Mouse (Mus musculus): ENCODE measurements around the gene Adra1b. TPM values are rescaled to one million over a fixed set of nuclear protein-coding genes. Genes with fewer than 3 reads are reported as not detected.

Adra1b gene
- polyA plus RNA-seq, 1 experiment from 2014 or later: 3.1 TPM

- H3K4me2 ChIP-seq (ENCODE audit: low read length): no peak overlapping the region
- H3K4me1 ChIP-seq (ENCODE audit: control insufficient read depth, insufficient read depth, low read length): 0 out of 2 replicates have a peak, but pooled peaks cover 4% of the 10 kb centered on the region
- ATAC-seq (ENCODE audit: low FRiP score, low TSS enrichment): no peak
- H3K4me3 ChIP-seq (replicated peaks; ENCODE audit: low read depth, low read length): no peak overlapping the region
- 68% methylated on average over 6 of the region's 6 CpGs for WGBS
- DNase-seq: no peak
- no peak overlapping the region for H3K9ac ChIP-seq (replicated peaks; ENCODE audit: low read length)
- no peak overlapping the region for H3K27ac ChIP-seq (replicated peaks; ENCODE audit: low read depth, low read length)
- H3K9me3 ChIP-seq (ENCODE audit: control insufficient read depth, low read length): no peaks in the 10 kb centered on the region
- no peaks in the 10 kb centered on the region for H3K27me3 ChIP-seq (ENCODE audit: control insufficient read depth, insufficient read depth, low read length)
- H3K36me3 ChIP-seq (ENCODE audit: control insufficient read depth, insufficient read depth, low read length): no peaks in the 10 kb centered on the region
Measured at GRCm38 (mm10) chr11:43840491-43840890, 60.5 kb downstream of the Adra1b start.

- DNase-seq (peak; percentile 93), ATAC-seq (ENCODE audit: low FRiP score, low TSS enrichment) (peak; percentile 97)
- peak overlapping the region; percentile 81 for H3K4me2 ChIP-seq (ENCODE audit: low read length)
- H3K9me3 ChIP-seq (ENCODE audit: control insufficient read depth, low read length): no peaks in the 10 kb centered on the region
- H3K36me3 ChIP-seq (ENCODE audit: control insufficient read depth, insufficient read depth, low read length): no peaks in the 10 kb centered on the region
- no peak overlapping the region; the same call in 1 of the 2 replicates for H3K27ac ChIP-seq (replicated peaks; ENCODE audit: low read depth, low read length)
- 0 out of 2 replicates have a peak, but pooled peaks cover 4% of the 10 kb centered on the region for H3K4me1 ChIP-seq (ENCODE audit: control insufficient read depth, insufficient read depth, low read length)
- H3K9ac ChIP-seq (replicated peaks; ENCODE audit: low read length): peak overlapping the region; percentile 65
- peak overlapping the region; percentile 57 for H3K4me3 ChIP-seq (replicated peaks; ENCODE audit: low read depth, low read length)
- no peaks in the 10 kb centered on the region for H3K27me3 ChIP-seq (ENCODE audit: control insufficient read depth, insufficient read depth, low read length)
- 6% methylated on average over 65 of the region's 68 CpGs for WGBS
Measured at GRCm38 (mm10) chr11:43835880-43836740, 64.9 kb downstream of the Adra1b start.

GRCm38 (mm10) chr11:43835456-43835855, 65.6 kb downstream of the Adra1b start:
- Histone ChIP-seq H3K36me3 (ENCODE audit: control insufficient read depth, insufficient read depth, low read length) (no peaks in the 10 kb centered on the region), H3K9ac (replicated peaks; ENCODE audit: low read length) (no peak overlapping the region), H3K9me3 (ENCODE audit: control insufficient read depth, low read length) (no peaks in the 10 kb centered on the region), H3K4me1 (ENCODE audit: control insufficient read depth, insufficient read depth, low read length) (0 out of 2 replicates have a peak, but pooled peaks cover 4% of the 10 kb centered on the region), H3K27ac (replicated peaks; ENCODE audit: low read depth, low read length) (no peak overlapping the region), H3K4me2 (ENCODE audit: low read length) (peak overlapping the region; percentile 81), H3K27me3 (ENCODE audit: control insufficient read depth, insufficient read depth, low read length) (no peaks in the 10 kb centered on the region), H3K4me3 (replicated peaks; ENCODE audit: low read depth, low read length) (peak overlapping the region; percentile 57)
- ATAC-seq (ENCODE audit: low FRiP score, low TSS enrichment): peak; percentile 3; the same call in 1 of the 2 replicates
- no peak for DNase-seq
- 96% methylated on average over 15 of the region's 15 CpGs for WGBS

- WGBS: 53% methylated on average over 11 of the region's 11 CpGs
- no peak overlapping the region for H3K9ac ChIP-seq (replicated peaks; ENCODE audit: low read length)
- H3K9me3 ChIP-seq (ENCODE audit: control insufficient read depth, low read length): no peaks in the 10 kb centered on the region
- ATAC-seq (ENCODE audit: low FRiP score, low TSS enrichment) (no peak), DNase-seq (peak; percentile 35)
- no peak overlapping the region for H3K27ac ChIP-seq (replicated peaks; ENCODE audit: low read depth, low read length)
- no peaks in the 10 kb centered on the region for H3K36me3 ChIP-seq (ENCODE audit: control insufficient read depth, insufficient read depth, low read length)
- H3K4me2 ChIP-seq (ENCODE audit: low read length): peak overlapping the region; percentile 29
- no peaks in the 10 kb centered on the region for H3K27me3 ChIP-seq (ENCODE audit: control insufficient read depth, insufficient read depth, low read length)
- 0 out of 2 replicates have a peak overlapping the region, but pooled peaks have one; percentile 7 for H3K4me3 ChIP-seq (replicated peaks; ENCODE audit: low read depth, low read length)
- H3K4me1 ChIP-seq (ENCODE audit: control insufficient read depth, insufficient read depth, low read length): 0 out of 2 replicates have a peak, but pooled peaks cover 4% of the 10 kb centered on the region
Measured at GRCm38 (mm10) chr11:43834531-43834930, 66.5 kb downstream of the Adra1b start.

- no peak overlapping the region for H3K4me3 ChIP-seq (replicated peaks; ENCODE audit: low read depth, low read length)
- H3K9me3 ChIP-seq (ENCODE audit: control insufficient read depth, low read length): no peaks in the 10 kb centered on the region
- no peak overlapping the region for H3K4me2 ChIP-seq (ENCODE audit: low read length)
- H3K27ac ChIP-seq (replicated peaks; ENCODE audit: low read depth, low read length): no peak overlapping the region
- WGBS: 74% methylated on average over 4 of the region's 4 CpGs
- ATAC-seq (ENCODE audit: low FRiP score, low TSS enrichment): no peak
- no peaks in the 10 kb centered on the region for H3K36me3 ChIP-seq (ENCODE audit: control insufficient read depth, insufficient read depth, low read length)
- no peak overlapping the region for H3K9ac ChIP-seq (replicated peaks; ENCODE audit: low read length)
- H3K27me3 ChIP-seq (ENCODE audit: control insufficient read depth, insufficient read depth, low read length): no peaks in the 10 kb centered on the region
- DNase-seq: no peak
- 0 out of 2 replicates have a peak, but pooled peaks cover 4% of the 10 kb centered on the region for H3K4me1 ChIP-seq (ENCODE audit: control insufficient read depth, insufficient read depth, low read length)
Measured at GRCm38 (mm10) chr11:43831530-43831929, 69.5 kb downstream of the Adra1b start.

GRCm38 (mm10) chr11:43826769-43827168, 74.2 kb downstream of the Adra1b start:
- H3K4me1 ChIP-seq (ENCODE audit: control insufficient read depth, insufficient read depth, low read length): no peaks in the 10 kb centered on the region
- H3K27ac ChIP-seq (replicated peaks; ENCODE audit: low read depth, low read length): no peak overlapping the region
- 97% methylated on average over 4 of the region's 4 CpGs for WGBS
- ATAC-seq (ENCODE audit: low FRiP score, low TSS enrichment) (no peak), DNase-seq (no peak)
- H3K4me3 ChIP-seq (replicated peaks; ENCODE audit: low read depth, low read length): no peak overlapping the region
- H3K9ac ChIP-seq (replicated peaks; ENCODE audit: low read length): no peak overlapping the region
- no peak overlapping the region for H3K4me2 ChIP-seq (ENCODE audit: low read length)
- no peaks in the 10 kb centered on the region for H3K36me3 ChIP-seq (ENCODE audit: control insufficient read depth, insufficient read depth, low read length)
- H3K27me3 ChIP-seq (ENCODE audit: control insufficient read depth, insufficient read depth, low read length): no peaks in the 10 kb centered on the region
- no peaks in the 10 kb centered on the region for H3K9me3 ChIP-seq (ENCODE audit: control insufficient read depth, low read length)

- Histone ChIP-seq H3K4me3 (replicated peaks; ENCODE audit: low read depth, low read length) (no peak overlapping the region), H3K4me1 (ENCODE audit: control insufficient read depth, insufficient read depth, low read length) (no peaks in the 10 kb centered on the region), H3K9me3 (ENCODE audit: control insufficient read depth, low read length) (no peaks in the 10 kb centered on the region), H3K27me3 (ENCODE audit: control insufficient read depth, insufficient read depth, low read length) (no peaks in the 10 kb centered on the region), H3K36me3 (ENCODE audit: control insufficient read depth, insufficient read depth, low read length) (no peaks in the 10 kb centered on the region), H3K27ac (replicated peaks; ENCODE audit: low read depth, low read length) (no peak overlapping the region), H3K9ac (replicated peaks; ENCODE audit: low read length) (no peak overlapping the region), H3K4me2 (ENCODE audit: low read length) (no peak overlapping the region)
- ATAC-seq (ENCODE audit: low FRiP score, low TSS enrichment): no peak
- WGBS: 71% methylated on average over 5 of the region's 5 CpGs
- DNase-seq: no peak
Measured at GRCm38 (mm10) chr11:43823349-43823748, 77.7 kb downstream of the Adra1b start.

- 61% methylated on average over 11 of the region's 11 CpGs for WGBS
Measured at GRCm38 (mm10) chr11:43820552-43821460, 80.2 kb downstream of the Adra1b start.

More at GRCm38 (mm10) chr11:43820552-43821460, 80.2 kb downstream of the Adra1b start:
- no peak for DNase-seq
- Histone ChIP-seq H3K4me3 (replicated peaks; ENCODE audit: low read depth, low read length) (no peak overlapping the region), H3K4me2 (ENCODE audit: low read length) (no peak overlapping the region), H3K27me3 (ENCODE audit: control insufficient read depth, insufficient read depth, low read length) (no peaks in the 10 kb centered on the region), H3K9me3 (ENCODE audit: control insufficient read depth, low read length) (no peaks in the 10 kb centered on the region), H3K36me3 (ENCODE audit: control insufficient read depth, insufficient read depth, low read length) (no peaks in the 10 kb centered on the region), H3K27ac (replicated peaks; ENCODE audit: low read depth, low read length) (no peak overlapping the region), H3K4me1 (ENCODE audit: control insufficient read depth, insufficient read depth, low read length) (no peaks in the 10 kb centered on the region), H3K9ac (replicated peaks; ENCODE audit: low read length) (no peak overlapping the region)
- no peak for ATAC-seq (ENCODE audit: low FRiP score, low TSS enrichment)

Data from midbrain, embryonic 14.5 days (tissue).